Mouse (Mus musculus): ENCODE measurements around the gene Opn1mw.

DNA sequence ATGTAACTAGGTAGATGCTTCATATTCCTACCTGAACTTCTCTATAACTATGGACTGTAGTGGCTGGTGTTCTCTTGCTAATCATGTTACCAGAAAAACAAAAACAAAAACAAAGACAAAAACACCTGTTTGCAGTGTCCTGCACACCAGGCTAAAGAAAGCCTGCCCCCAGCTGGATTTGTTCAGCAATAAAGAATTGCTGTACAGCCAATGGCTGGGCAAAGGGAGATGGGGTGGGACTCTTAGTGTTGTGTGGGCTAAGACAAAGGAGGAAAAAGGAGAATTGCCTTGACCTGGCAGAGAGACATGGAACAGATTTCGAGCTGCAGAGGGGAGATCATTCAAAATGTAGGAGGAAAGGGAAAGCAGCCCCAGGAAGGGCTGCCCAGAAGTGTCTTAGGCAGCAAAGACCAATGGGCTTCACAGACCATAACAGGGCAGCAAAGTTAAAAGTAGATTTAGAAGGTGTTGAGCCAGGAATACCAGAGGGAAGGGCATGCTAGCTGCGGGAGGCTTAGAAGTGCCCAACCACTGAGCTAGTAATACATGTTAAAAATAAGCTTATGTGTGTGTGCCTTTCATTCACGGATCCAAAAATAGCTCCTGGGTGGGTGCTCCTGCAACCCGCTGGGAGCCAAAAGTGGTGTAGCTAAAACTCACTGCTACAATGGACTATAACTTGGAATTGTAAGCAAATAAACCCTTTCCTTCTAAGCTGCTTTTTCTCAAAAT, 23.6 kb upstream of the Opn1mw start:
- TF ChIP-seq POLR2A (IDR thresholded peaks at IDR 0.05; ENCODE audit: control insufficient read depth, low read depth, low read length) (no peak), CTCF (IDR thresholded peaks at IDR 0.05; ENCODE audit: control insufficient read depth, insufficient read depth, insufficient replicate concordance, low read depth, low read length) (no peak)
